Mouse (Mus musculus): ENCODE results near the gene Ifitm10. TPM values are rescaled to one million over a fixed set of nuclear protein-coding genes. Genes with fewer than 3 reads are reported as not detected.

Gene Ifitm10
- polyA plus RNA-seq, 1 experiment from 2014 or later: 7.5 TPM

- peaks cover 28% of the 10 kb centered on the region for H3K4me1 ChIP-seq
- ATAC-seq (ENCODE audit: insufficient number of reproducible peaks, low FRiP score, low TSS enrichment, low read depth): no peak
Measured at GRCm38 (mm10) chr7:142377233-142377925, 3.8 kb upstream of the Ifitm10 start.

GRCm38 (mm10) chr7:142376096-142376495, 2.5 kb upstream of the Ifitm10 start:
- no peak overlapping the region for H3K27ac ChIP-seq (replicated peaks)
- 81% methylated on average over 4 of the region's 4 CpGs for WGBS

More at GRCm38 (mm10) chr7:142377233-142377925, 3.8 kb upstream of the Ifitm10 start:
- 91% methylated on average over 14 of the region's 14 CpGs for WGBS
- H3K9me3 ChIP-seq (replicated peaks): no peaks in the 10 kb centered on the region
- no peak overlapping the region for H3K27ac ChIP-seq (replicated peaks)
- H3K4me3 ChIP-seq (replicated peaks): no peak overlapping the region
- no peak overlapping the region for H3K9ac ChIP-seq
- peaks cover 66% of the 10 kb centered on the region for H3K36me3 ChIP-seq
- H3K4me2 ChIP-seq (replicated peaks): no peak overlapping the region
- H3K27me3 ChIP-seq: peaks cover 7% of the 10 kb centered on the region; the same call in 1 of the 2 replicates

GRCm38 (mm10) chr7:142375261-142375724, 1.7 kb upstream of the Ifitm10 start:
- Histone ChIP-seq H3K36me3 (peaks cover 45% of the 10 kb centered on the region), H3K4me1 (peaks cover 43% of the 10 kb centered on the region), H3K9me3 (replicated peaks) (no peaks in the 10 kb centered on the region), H3K4me2 (replicated peaks) (no peak overlapping the region), H3K9ac (no peak overlapping the region), H3K4me3 (replicated peaks) (no peak overlapping the region), H3K27ac (replicated peaks) (no peak overlapping the region), H3K27me3 (peaks cover 28% of the 10 kb centered on the region)
- WGBS: 69% methylated on average over 6 of the region's 6 CpGs
- ATAC-seq (ENCODE audit: insufficient number of reproducible peaks, low FRiP score, low TSS enrichment, low read depth): no peak

More at GRCm38 (mm10) chr7:142376096-142376495, 2.5 kb upstream of the Ifitm10 start:
- Histone ChIP-seq H3K4me1 (peaks cover 41% of the 10 kb centered on the region), H3K4me3 (replicated peaks) (no peak overlapping the region), H3K9ac (no peak overlapping the region), H3K9me3 (replicated peaks) (no peaks in the 10 kb centered on the region), H3K4me2 (replicated peaks) (no peak overlapping the region), H3K27me3 (peaks cover 20% of the 10 kb centered on the region), H3K36me3 (peaks cover 53% of the 10 kb centered on the region)
- ATAC-seq (ENCODE audit: insufficient number of reproducible peaks, low FRiP score, low TSS enrichment, low read depth): no peak

- H3K9ac ChIP-seq: no peak overlapping the region
- H3K4me3 ChIP-seq (replicated peaks): no peak overlapping the region
- H3K4me1 ChIP-seq: peaks cover 43% of the 10 kb centered on the region
- peaks cover 37% of the 10 kb centered on the region for H3K36me3 ChIP-seq
- no peak overlapping the region for H3K4me2 ChIP-seq (replicated peaks)
- H3K9me3 ChIP-seq (replicated peaks): no peaks in the 10 kb centered on the region
- WGBS: 83% methylated on average over 5 of the region's 5 CpGs
- H3K27ac ChIP-seq (replicated peaks): peak overlapping the region; percentile 25
- H3K27me3 ChIP-seq: peaks cover 35% of the 10 kb centered on the region
- no peak for ATAC-seq (ENCODE audit: insufficient number of reproducible peaks, low FRiP score, low TSS enrichment, low read depth)
Measured at GRCm38 (mm10) chr7:142374413-142375015, 961 bp upstream of the Ifitm10 start.

- H3K4me1 ChIP-seq: peaks cover 43% of the 10 kb centered on the region
- WGBS: 62% methylated on average over 5 of the region's 5 CpGs
- no peak for ATAC-seq (ENCODE audit: insufficient number of reproducible peaks, low FRiP score, low TSS enrichment, low read depth)
- peak overlapping the region; percentile 11 for H3K4me3 ChIP-seq (replicated peaks)
- H3K27ac ChIP-seq (replicated peaks): 0 out of 2 replicates have a peak overlapping the region, but pooled peaks have one; percentile 66
- H3K36me3 ChIP-seq: peaks cover 22% of the 10 kb centered on the region
- peaks cover 35% of the 10 kb centered on the region for H3K27me3 ChIP-seq
- no peak overlapping the region for H3K9ac ChIP-seq
- H3K4me2 ChIP-seq (replicated peaks): peak overlapping the region; percentile 80
- H3K9me3 ChIP-seq (replicated peaks): no peaks in the 10 kb centered on the region
Measured at GRCm38 (mm10) chr7:142373039-142373438, 514 bp downstream of the Ifitm10 start.

GRCm38 (mm10) chr7:142371768-142372661, 1.5 kb downstream of the Ifitm10 start:
- peak overlapping the region; percentile 46 for H3K4me3 ChIP-seq (replicated peaks)
- peaks cover 35% of the 10 kb centered on the region for H3K27me3 ChIP-seq

GRCm38 (mm10) chr7:142371398-142371767, 2.2 kb downstream of the Ifitm10 start:
- 0 out of 2 replicates have a peak overlapping the region, but pooled peaks have one; percentile 18 for H3K9ac ChIP-seq
- 22% methylated on average over 11 of the region's 11 CpGs for WGBS
- ATAC-seq (ENCODE audit: insufficient number of reproducible peaks, low FRiP score, low TSS enrichment, low read depth): no peak

More at GRCm38 (mm10) chr7:142371768-142372661, 1.5 kb downstream of the Ifitm10 start:
- 2% methylated on average over 51 of the region's 64 CpGs for WGBS
- Histone ChIP-seq H3K27ac (replicated peaks) (no peak overlapping the region), H3K36me3 (peaks cover 12% of the 10 kb centered on the region), H3K9me3 (replicated peaks) (no peaks in the 10 kb centered on the region), H3K4me2 (replicated peaks) (peak overlapping the region; percentile 80), H3K9ac (peak overlapping the region; percentile 18; the same call in 1 of the 2 replicates), H3K4me1 (peaks cover 43% of the 10 kb centered on the region)
- no peak for ATAC-seq (ENCODE audit: insufficient number of reproducible peaks, low FRiP score, low TSS enrichment, low read depth)

GRCm38 (mm10) chr7:142370937-142371336, 2.6 kb downstream of the Ifitm10 start:
- peaks cover 43% of the 10 kb centered on the region for H3K4me1 ChIP-seq
- ATAC-seq (ENCODE audit: insufficient number of reproducible peaks, low FRiP score, low TSS enrichment, low read depth): no peak
- H3K4me2 ChIP-seq (replicated peaks): peak overlapping the region; percentile 80
- 85% methylated on average over 18 of the region's 18 CpGs for WGBS
- no peak overlapping the region for H3K9ac ChIP-seq
- H3K27me3 ChIP-seq: peaks cover 35% of the 10 kb centered on the region
- H3K4me3 ChIP-seq (replicated peaks): peak overlapping the region; percentile 46
- peaks cover 1% of the 10 kb centered on the region for H3K36me3 ChIP-seq
- H3K27ac ChIP-seq (replicated peaks): no peak overlapping the region
- no peaks in the 10 kb centered on the region for H3K9me3 ChIP-seq (replicated peaks)

More at GRCm38 (mm10) chr7:142371398-142371767, 2.2 kb downstream of the Ifitm10 start:
- H3K27ac ChIP-seq (replicated peaks): no peak overlapping the region
- H3K36me3 ChIP-seq: peaks cover 6% of the 10 kb centered on the region
- H3K27me3 ChIP-seq: peaks cover 35% of the 10 kb centered on the region
- H3K4me1 ChIP-seq: peaks cover 43% of the 10 kb centered on the region
- H3K4me3 ChIP-seq (replicated peaks): peak overlapping the region; percentile 46
- H3K9me3 ChIP-seq (replicated peaks): no peaks in the 10 kb centered on the region
- peak overlapping the region; percentile 80 for H3K4me2 ChIP-seq (replicated peaks)

- Histone ChIP-seq H3K4me2 (replicated peaks) (no peak overlapping the region), H3K4me1 (peaks cover 38% of the 10 kb centered on the region), H3K27me3 (peaks cover 35% of the 10 kb centered on the region), H3K4me3 (replicated peaks) (no peak overlapping the region), H3K27ac (replicated peaks) (no peak overlapping the region), H3K36me3 (no peaks in the 10 kb centered on the region), H3K9ac (no peak overlapping the region), H3K9me3 (replicated peaks) (no peaks in the 10 kb centered on the region)
- no peak for ATAC-seq (ENCODE audit: insufficient number of reproducible peaks, low FRiP score, low TSS enrichment, low read depth)
- WGBS: 66% methylated on average over 6 of the region's 6 CpGs
Measured at GRCm38 (mm10) chr7:142369820-142370219, 3.7 kb downstream of the Ifitm10 start.

- Histone ChIP-seq H3K27me3 (peaks cover 35% of the 10 kb centered on the region), H3K4me3 (replicated peaks) (no peak overlapping the region), H3K36me3 (no peaks in the 10 kb centered on the region), H3K4me1 (peaks cover 29% of the 10 kb centered on the region), H3K9me3 (replicated peaks) (no peaks in the 10 kb centered on the region), H3K4me2 (replicated peaks) (no peak overlapping the region), H3K9ac (no peak overlapping the region), H3K27ac (replicated peaks) (no peak overlapping the region)
- no peak for ATAC-seq (ENCODE audit: insufficient number of reproducible peaks, low FRiP score, low TSS enrichment, low read depth)
- WGBS: 76% methylated on average over 2 of the region's 2 CpGs
Measured at GRCm38 (mm10) chr7:142368856-142369255, 4.7 kb downstream of the Ifitm10 start.

GRCm38 (mm10) chr7:142363107-142363506, 10.4 kb downstream of the Ifitm10 start:
- Histone ChIP-seq H3K4me3 (replicated peaks) (no peak overlapping the region), H3K9me3 (replicated peaks) (no peaks in the 10 kb centered on the region), H3K27me3 (no peaks in the 10 kb centered on the region), H3K4me2 (replicated peaks) (no peak overlapping the region), H3K9ac (no peak overlapping the region), H3K27ac (replicated peaks) (no peak overlapping the region), H3K36me3 (no peaks in the 10 kb centered on the region), H3K4me1 (no peaks in the 10 kb centered on the region)
- 67% methylated on average over 4 of the region's 4 CpGs for WGBS
- no peak for ATAC-seq (ENCODE audit: insufficient number of reproducible peaks, low FRiP score, low TSS enrichment, low read depth)
